Mouse (Mus musculus) neural tube, embryonic 11.5 days (tissue): Measurements from ENCODE around the gene Cyp2c50. TPM values are rescaled to one million over a fixed set of nuclear protein-coding genes. Genes with fewer than 3 reads are reported as not detected.
"Not testable (repeated sequence)": the region's sequence is repeated elsewhere in the genome, so short reads cannot be mapped to it uniquely, and the experiment has no call there.

Experiments
- ATAC-seq: fragments of 200-750 bp; cut with Nextera tagmentation; 2 replicates; pipeline ENCODE4 v1.8.0; 2017; ENCODE audit warnings: moderate number of reproducible peaks, mild to moderate bottlenecking, moderate TSS enrichment, moderate library complexity; ENCODE audit not compliant: insufficient read depth, low FRiP score, low TSS enrichment
- DNase-seq: peaks from one replicate; pipeline ENCODE4 v3.0.0-alpha.2; 2015; ENCODE audit warnings: low spot score
- H3K27ac ChIP-seq: fragments of 300-500 bp; sonication (generic); 2 replicates; pipeline ENCODE4 v1.5.1; 2014; ENCODE audit warnings: low read depth, mild to moderate bottlenecking, low read length
- H3K27me3 ChIP-seq: fragments of 300-500 bp; sonication (generic); 2 replicates; pipeline ENCODE4 v1.6.1; 2014; ENCODE audit warnings: mild to moderate bottlenecking, low read length, mixed read lengths; ENCODE audit not compliant: control insufficient read depth, insufficient read depth
- H3K36me3 ChIP-seq: fragments of 300-500 bp; sonication (generic); 2 replicates; pipeline ENCODE4 v1.6.1; 2014; ENCODE audit warnings: mild to moderate bottlenecking, low read length, moderate library complexity, mixed read lengths; ENCODE audit not compliant: control insufficient read depth, insufficient read depth
- H3K4me1 ChIP-seq: fragments of 300-500 bp; sonication (generic); 2 replicates; pipeline ENCODE4 v1.6.1; 2014; ENCODE audit warnings: low read length, mixed read lengths; ENCODE audit not compliant: control insufficient read depth, insufficient read depth
- H3K4me2 ChIP-seq: fragments of 300-500 bp; sonication (generic); 2 replicates; pipeline ENCODE4 v1.6.1; 2014; ENCODE audit warnings: low read depth, mild to moderate bottlenecking, moderate library complexity
- H3K4me3 ChIP-seq: fragments of 300-500 bp; sonication (generic); 2 replicates; pipeline ENCODE4 v1.5.1; 2014; ENCODE audit warnings: low read depth, low read length
- H3K9ac ChIP-seq: fragments of 300-500 bp; sonication (generic); 2 replicates; pipeline ENCODE4 v1.6.1; 2014; ENCODE audit warnings: mild to moderate bottlenecking, low read length
- H3K9me3 ChIP-seq: fragments of 300-500 bp; sonication (generic); 2 replicates; pipeline ENCODE4 v1.6.1; 2016; ENCODE audit warnings: low read length; ENCODE audit not compliant: control insufficient read depth
- WGBS: fragments of 180-500 bp; shearing (Covaris S2); extraction: QIAGEN DNeasy Blood & Tissue Kit; methylation state at CpG from one replicate; pipeline ENCODE4 v1.1.7; 2014; 5-methylcytosine and 5-hydroxymethylcytosine counted together
- polyA plus RNA-seq: library from polyadenylated mRNA; unstranded; fragments of >200 nt; fragmentation: Nextera tagmentation; extraction: Ambion mirVana; gene quantifications from 2 replicates; pipeline ENCODE4 v1.2.1, GENCODE M21; 2014

The Cyp2c50 gene
- not detected in 2 replicates for polyA plus RNA-seq

DNA sequence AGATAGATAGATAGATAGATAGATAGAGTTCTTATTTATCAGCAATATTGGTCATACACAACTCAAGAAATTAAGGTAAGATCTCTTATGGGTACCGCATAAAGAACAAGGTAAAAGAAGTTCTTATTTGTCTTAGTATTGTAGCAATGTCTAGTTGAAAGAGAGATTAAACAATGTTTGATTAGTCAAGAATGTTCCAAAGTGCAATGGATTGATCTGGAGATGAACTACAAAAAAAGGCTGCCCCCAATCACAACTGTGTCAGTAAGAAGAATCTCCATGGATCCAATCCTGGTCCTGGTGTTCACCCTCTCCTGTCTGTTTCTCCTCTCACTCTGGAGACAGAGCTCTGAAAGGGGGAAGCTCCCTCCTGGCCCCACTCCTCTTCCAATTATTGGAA, at the start of gene Cyp2c50:
Gene Cyp2c50 (plus strand): TSS at position 268 of the 400 bp plus-strand sequence.
- not testable (repeated sequence) for H3K9ac ChIP-seq, DNase-seq, H3K4me2 ChIP-seq, ATAC-seq, H3K9me3 ChIP-seq, H3K4me3 ChIP-seq, H3K27me3 ChIP-seq, H3K27ac ChIP-seq, H3K36me3 ChIP-seq, H3K4me1 ChIP-seq
- 90% methylated on average over 1 of the region's 1 CpGs for WGBS

DNA sequence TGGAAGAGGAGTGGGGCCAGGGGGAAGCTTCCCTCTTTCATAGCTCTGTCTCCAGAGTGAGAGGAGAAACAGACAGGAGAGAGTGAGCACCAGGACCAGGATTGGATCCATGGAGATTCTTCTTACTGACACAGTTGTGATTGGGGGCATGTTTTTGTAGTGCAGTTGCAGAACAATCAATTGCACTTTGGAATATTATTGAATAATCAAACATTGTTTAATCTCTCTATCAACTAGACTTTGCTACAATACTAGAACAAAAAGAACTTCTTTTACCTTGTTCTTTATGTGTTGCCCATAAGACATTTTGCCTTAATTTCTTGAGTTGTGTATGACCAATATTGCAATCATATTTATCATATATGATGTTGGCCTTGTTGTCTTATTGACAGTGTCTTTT, 15.8 kb upstream of the Cyp2c50 start, which contains the start of gene Cyp2c54:
Gene Cyp2c54 (minus strand): TSS at position 127 of the 400 bp plus-strand sequence.
- ATAC-seq (no peak), DNase-seq (no peak)
- Histone ChIP-seq H3K9me3 (no peaks in the 10 kb centered on the region), H3K27ac (no peak within 1 kb of the TSS), H3K9ac (no peak within 1 kb of the TSS), H3K4me1 (no peaks in the 10 kb centered on the region), H3K36me3 (no peaks in the 10 kb centered on the region), H3K4me3 (no peak within 1 kb of the TSS), H3K4me2 (no peak within 1 kb of the TSS), H3K27me3 (no peaks in the 10 kb centered on the region)

DNA sequence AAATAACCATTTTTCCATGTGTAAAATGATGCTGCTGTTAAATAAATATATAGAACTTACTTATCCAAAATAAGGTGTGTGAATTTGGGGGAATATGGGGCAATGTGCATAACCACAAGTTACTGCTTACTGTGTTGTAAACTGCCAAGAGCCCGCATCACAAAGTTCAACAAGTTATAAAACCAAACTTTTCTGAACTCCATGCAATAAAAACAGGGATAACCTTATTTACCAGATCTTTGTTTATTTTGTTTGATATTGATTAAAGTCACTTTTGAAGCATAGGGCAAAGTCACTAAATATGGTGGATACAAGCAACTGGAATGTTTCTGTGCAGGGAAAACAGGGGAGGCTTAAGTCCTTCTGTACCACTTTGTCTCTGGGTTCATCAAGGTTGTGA, 1.1 kb upstream of the Cyp2c50 start:
- Histone ChIP-seq H3K36me3 (no peaks in the 10 kb centered on the region), H3K4me3 (no peak overlapping the region), H3K4me1 (no peaks in the 10 kb centered on the region), H3K27me3 (no peaks in the 10 kb centered on the region), H3K27ac (no peak overlapping the region), H3K4me2 (no peak overlapping the region), H3K9ac (no peak overlapping the region), H3K9me3 (no peaks in the 10 kb centered on the region)
- ATAC-seq = no peak
- no peak for DNase-seq
- 88% methylated on average over 1 of the region's 1 CpGs for WGBS

- WGBS = 84% methylated on average over 3 of the region's 3 CpGs
- Histone ChIP-seq H3K36me3 (no peaks in the 10 kb centered on the region), H3K27ac (no peak overlapping the region), H3K4me3 (no peak overlapping the region), H3K9me3 (no peaks in the 10 kb centered on the region), H3K27me3 (no peaks in the 10 kb centered on the region), H3K9ac (no peak overlapping the region), H3K4me1 (no peaks in the 10 kb centered on the region), H3K4me2 (no peak overlapping the region)
- DNase-seq = no peak
- ATAC-seq = no peak
These were observed 1.6 kb downstream of the Cyp2c50 start for GRCm38 (mm10) chr19:40091111-40091510.

DNA sequence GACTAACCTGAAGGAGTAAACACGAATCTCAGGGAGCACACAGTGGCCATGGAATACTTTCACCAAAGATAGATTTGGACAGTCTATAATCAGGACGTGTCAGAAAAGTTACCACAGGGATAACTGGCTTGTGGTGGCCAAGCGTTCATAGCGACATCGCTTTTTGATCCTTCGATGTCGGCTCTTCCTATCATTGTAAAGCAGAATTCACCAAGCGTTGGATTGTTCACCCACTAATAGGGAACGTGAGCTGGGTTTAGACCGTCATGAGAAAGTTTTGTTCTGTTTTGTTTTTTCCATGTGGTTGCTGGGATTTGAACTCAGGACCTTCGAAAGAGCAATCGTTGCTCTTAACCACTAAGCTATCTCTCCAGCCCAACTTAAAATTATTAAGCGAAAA, 30.1 kb downstream of the Cyp2c50 start:
- WGBS = 79% methylated on average over 13 of the region's 13 CpGs
- H3K9me3 ChIP-seq, DNase-seq: not testable (repeated sequence)

GRCm38 (mm10) chr19:40125165-40125564, 35.7 kb downstream of the Cyp2c50 start:
- not testable (repeated sequence) for DNase-seq, H3K36me3 ChIP-seq, ATAC-seq, H3K4me2 ChIP-seq, H3K9ac ChIP-seq, H3K27ac ChIP-seq, H3K4me1 ChIP-seq, H3K27me3 ChIP-seq, H3K4me3 ChIP-seq, H3K9me3 ChIP-seq
- 95% methylated on average over 3 of the region's 3 CpGs for WGBS

More for the DNA sequence above, 30.1 kb downstream of the Cyp2c50 start:
- not testable (repeated sequence) for ATAC-seq, H3K27ac ChIP-seq, H3K36me3 ChIP-seq, H3K4me3 ChIP-seq, H3K4me2 ChIP-seq, H3K27me3 ChIP-seq, H3K9ac ChIP-seq, H3K4me1 ChIP-seq

DNA sequence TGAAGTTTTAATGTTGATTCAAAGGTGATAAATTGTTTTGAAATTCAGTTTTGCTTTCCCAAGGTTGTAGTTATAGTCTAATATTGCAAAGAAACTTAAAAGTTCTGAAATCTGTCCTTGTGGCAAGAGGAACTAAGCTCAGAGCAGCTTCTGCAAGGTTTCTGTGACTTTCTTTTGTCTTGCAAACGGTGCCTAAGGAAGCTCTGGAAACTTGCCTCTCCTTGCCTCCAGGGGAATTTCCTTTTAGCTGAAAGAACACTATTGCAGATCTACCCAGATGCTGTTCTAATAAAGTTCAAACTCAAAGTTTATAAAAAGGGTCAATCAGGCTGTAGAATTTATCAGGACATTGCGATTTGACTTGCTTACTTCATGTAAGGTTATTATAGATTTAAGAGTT, 37.5 kb downstream of the Cyp2c50 start:
- not testable (repeated sequence) for DNase-seq, H3K27ac ChIP-seq, H3K36me3 ChIP-seq, H3K9ac ChIP-seq, ATAC-seq, H3K4me2 ChIP-seq, H3K4me3 ChIP-seq, H3K9me3 ChIP-seq, H3K27me3 ChIP-seq, H3K4me1 ChIP-seq
- 31% methylated on average over 2 of the region's 2 CpGs for WGBS

Other genes with a start within 250 kb of the Cyp2c50 start
- gene Cyp2c69, start 202.9 kb upstream of the Cyp2c50 start, polyA plus RNA-seq = not detected in 2 replicates
- gene Cyp2c37, start 97.3 kb upstream of the Cyp2c50 start, polyA plus RNA-seq = not detected in 2 replicates
- gene Cyp2c54, start 15.9 kb upstream of the Cyp2c50 start, polyA plus RNA-seq = not detected in 2 replicates
- not detected in 2 replicates for gene Cyp2c70, start 97.6 kb downstream of the Cyp2c50 start, polyA plus RNA-seq
- 120 and 143 TPM in 2 replicates for gene Pdlim1, start 182.2 kb downstream of the Cyp2c50 start, polyA plus RNA-seq